Mouse (Mus musculus): ENCODE data around the gene Fhit. TPM values are rescaled to one million over a fixed set of nuclear protein-coding genes. Genes with fewer than 3 reads are reported as not detected.

The Fhit gene
- total RNA-seq, 2 experiments from 2014 or later: 4.7 to 5.2 TPM

GRCm38 (mm10) chr14:10568937-10569552, 592.8 kb downstream of the Fhit start:
- no peak for DNase-seq (ENCODE audit: extremely low spot score in 1 of 2, low spot score in 2 of 2)
- intact Hi-C loops (cut with DNase I): no loop called here

- intact Hi-C loops (cut with DNase I): no loop called here
- no peak for DNase-seq (ENCODE audit: extremely low spot score in 1 of 2, low spot score in 2 of 2)
These were observed 594.1 kb downstream of the Fhit start for GRCm38 (mm10) chr14:10567771-10568170.

- intact Hi-C loops (cut with DNase I): no loop called here
- no peak for DNase-seq (ENCODE audit: extremely low spot score in 1 of 2, low spot score in 2 of 2)
These were observed 607.1 kb downstream of the Fhit start for GRCm38 (mm10) chr14:10554755-10555154.

GRCm38 (mm10) chr14:10548632-10549031, 613.2 kb downstream of the Fhit start:
- DNase-seq (ENCODE audit: extremely low spot score in 1 of 2, low spot score in 2 of 2): no peak
- intact Hi-C loops (cut with DNase I): no loop called here

GRCm38 (mm10) chr14:10545916-10546315, 615.9 kb downstream of the Fhit start:
- DNase-seq (ENCODE audit: extremely low spot score in 1 of 2, low spot score in 2 of 2): no peak

GRCm38 (mm10) chr14:10534862-10535261, 627.0 kb downstream of the Fhit start:
- intact Hi-C loops (cut with DNase I): no loop called here
- no peak for DNase-seq (ENCODE audit: extremely low spot score in 1 of 2, low spot score in 2 of 2)

More at GRCm38 (mm10) chr14:10545916-10546315, 615.9 kb downstream of the Fhit start:
- intact Hi-C loops (cut with DNase I): no loop called here

GRCm38 (mm10) chr14:10531748-10532500, 629.9 kb downstream of the Fhit start:
- DNase-seq (ENCODE audit: extremely low spot score in 1 of 2, low spot score in 2 of 2): no peak
- intact Hi-C loops (cut with DNase I): no loop called here

- intact Hi-C loops (cut with DNase I): no loop called here
These were observed 635.0 kb downstream of the Fhit start for GRCm38 (mm10) chr14:10526800-10527199.

GRCm38 (mm10) chr14:10525786-10526185, 636.0 kb downstream of the Fhit start:
- intact Hi-C loops (cut with DNase I): no loop called here
- no peak for DNase-seq (ENCODE audit: extremely low spot score in 1 of 2, low spot score in 2 of 2)

More at GRCm38 (mm10) chr14:10526800-10527199, 635.0 kb downstream of the Fhit start:
- DNase-seq (ENCODE audit: extremely low spot score in 1 of 2, low spot score in 2 of 2): no peak

- no peak for DNase-seq (ENCODE audit: extremely low spot score in 1 of 2, low spot score in 2 of 2)
These were observed 647.8 kb downstream of the Fhit start for GRCm38 (mm10) chr14:10514026-10514425.

GRCm38 (mm10) chr14:10509252-10509651, 652.6 kb downstream of the Fhit start:
- DNase-seq (ENCODE audit: extremely low spot score in 1 of 2, low spot score in 2 of 2): no peak
- intact Hi-C loops (cut with DNase I): no loop called here

More at GRCm38 (mm10) chr14:10514026-10514425, 647.8 kb downstream of the Fhit start:
- intact Hi-C loops (cut with DNase I): no loop called here

- DNase-seq (ENCODE audit: extremely low spot score in 1 of 2, low spot score in 2 of 2): no peak
- intact Hi-C loops (cut with DNase I): no loop called here
These were observed 654.3 kb downstream of the Fhit start for GRCm38 (mm10) chr14:10507560-10507959.

GRCm38 (mm10) chr14:10485798-10486197, 676.0 kb downstream of the Fhit start:
- intact Hi-C loops (cut with DNase I): no loop called here
- DNase-seq (ENCODE audit: extremely low spot score in 1 of 2, low spot score in 2 of 2): no peak

- DNase-seq (ENCODE audit: extremely low spot score in 1 of 2, low spot score in 2 of 2): no peak
- intact Hi-C loops (cut with DNase I): no loop called here
These were observed 678.8 kb downstream of the Fhit start for GRCm38 (mm10) chr14:10482851-10483613.

- no peak for DNase-seq (ENCODE audit: extremely low spot score in 1 of 2, low spot score in 2 of 2)
- intact Hi-C loops (cut with DNase I): no loop called here
These were observed 680.5 kb downstream of the Fhit start for GRCm38 (mm10) chr14:10481370-10481769.

- no peak for DNase-seq (ENCODE audit: extremely low spot score in 1 of 2, low spot score in 2 of 2)
- intact Hi-C loops (cut with DNase I): no loop called here
These were observed 681.2 kb downstream of the Fhit start for GRCm38 (mm10) chr14:10480681-10481080.

- intact Hi-C loops (cut with DNase I): no loop called here
- DNase-seq (ENCODE audit: extremely low spot score in 1 of 2, low spot score in 2 of 2): peak in 1 of 2 experiments; percentile 25
These were observed 708.6 kb downstream of the Fhit start for GRCm38 (mm10) chr14:10453001-10453861.

GRCm38 (mm10) chr14:10452234-10452633, 709.6 kb downstream of the Fhit start:
- no peak for DNase-seq (ENCODE audit: extremely low spot score in 1 of 2, low spot score in 2 of 2)
- intact Hi-C loops (cut with DNase I): no loop called here

GRCm38 (mm10) chr14:10445360-10445759, 716.5 kb downstream of the Fhit start:
- intact Hi-C loops (cut with DNase I): no loop called here
- no peak for DNase-seq (ENCODE audit: extremely low spot score in 1 of 2, low spot score in 2 of 2)

All from left cerebral cortex, postnatal 10 days (tissue).